Mouse (Mus musculus) right cerebral cortex, adult 2 months (tissue): ENCODE results near the gene Capns1.
A peak's percentile ranks its signal among the peaks of the same experiment; 100 is the strongest.

Experiments
- DNase-seq, 2 experiments: peaks; one replicate each; pipeline ENCODE4 v3.0.0; 2021 to 2022; ENCODE audit warnings: low spot score in 2 of 2

The Capns1 gene

GRCm38 (mm10) chr7:30176474-30176873, 22.1 kb downstream of the Capns1 start:
- DNase-seq: no peak

GRCm38 (mm10) chr7:30170283-30170951, 28.2 kb downstream of the Capns1 start:
- DNase-seq: no peak

- peak; percentile 95 to 98 for DNase-seq
Observed at GRCm38 (mm10) chr7:30169583-30170282, 28.9 kb downstream of the Capns1 start, which contains the start of gene Zfp146. TSS of gene Zfp146 (minus strand) at chr7:30169750.

- DNase-seq: no peak
Observed at GRCm38 (mm10) chr7:30168914-30169582, 29.6 kb downstream of the Capns1 start.

- DNase-seq: no peak
Observed at GRCm38 (mm10) chr7:30164745-30165144, 33.9 kb downstream of the Capns1 start.

GRCm38 (mm10) chr7:30163113-30163512, 35.5 kb downstream of the Capns1 start:
- no peak for DNase-seq

- DNase-seq: no peak
Observed at GRCm38 (mm10) chr7:30155507-30155906, 43.1 kb downstream of the Capns1 start.

GRCm38 (mm10) chr7:30154040-30154439, 44.6 kb downstream of the Capns1 start:
- DNase-seq: no peak

GRCm38 (mm10) chr7:30147011-30147410, 51.6 kb downstream of the Capns1 start:
- no peak for DNase-seq

GRCm38 (mm10) chr7:30143555-30144209, 54.9 kb downstream of the Capns1 start:
- DNase-seq: peak; percentile 63 to 67

- DNase-seq: no peak
Observed at GRCm38 (mm10) chr7:30143170-30143554, 55.4 kb downstream of the Capns1 start.
